Mouse (Mus musculus): ENCODE results near the gene Gm17349. TPM values are rescaled to one million over a fixed set of nuclear protein-coding genes. Genes with fewer than 3 reads are reported as not detected.
A peak's percentile ranks its signal among the peaks of the same experiment; 100 is the strongest.

The Gm17349 gene
- total RNA-seq (2014; rRNA removed) = not detected in 2 replicates
- polyA plus RNA-seq (2012; rRNA removed) = 1.4 TPM in 1 of 2 replicates, not detected in the other

- H3K79me2 ChIP-seq (ENCODE audit: control insufficient read depth, insufficient read depth, low read length) = 0 out of 2 replicates have a peak, but pooled peaks cover 2% of the 10 kb centered on the region
- no peak within 1 kb of the TSS for H3K27ac ChIP-seq (replicated peaks; ENCODE audit: insufficient read depth, low read depth, low read length)
- H3K4me3 ChIP-seq (ENCODE audit: insufficient read depth, low read depth, low read length) = no peak within 1 kb of the TSS
- no peak within 1 kb of the TSS for H3K9ac ChIP-seq (ENCODE audit: low read depth, low read length)
- no peaks in the 10 kb centered on the region for H3K27me3 ChIP-seq (ENCODE audit: control insufficient read depth, insufficient read depth, low read length)
- WGBS = 66% methylated on average over 11 of the region's 11 CpGs
- peaks cover 12% of the 10 kb centered on the region for H3K4me1 ChIP-seq (ENCODE audit: control insufficient read depth, insufficient read depth, low read length)
- peaks cover 4% of the 10 kb centered on the region; the same call in 1 of the 2 replicates for H3K36me3 ChIP-seq (ENCODE audit: control insufficient read depth, insufficient read depth, low read length)
- DNase-seq (ENCODE audit: extremely low read depth, low read depth, low spot score) = peak; percentile 49
- TF ChIP-seq POLR2A (IDR thresholded peaks at IDR 0.05; ENCODE audit: extremely low read depth, insufficient read depth, low read length) (no peak), CTCF (IDR thresholded peaks at IDR 0.05; ENCODE audit: low read depth, low read length) (peak; percentile 90)
Measured at GRCm38 (mm10) chr15:99705440-99706048, at the start of gene Gm17349. Gene Gm17349, minus strand, starts transcription at chr15:99705490.

DNA sequence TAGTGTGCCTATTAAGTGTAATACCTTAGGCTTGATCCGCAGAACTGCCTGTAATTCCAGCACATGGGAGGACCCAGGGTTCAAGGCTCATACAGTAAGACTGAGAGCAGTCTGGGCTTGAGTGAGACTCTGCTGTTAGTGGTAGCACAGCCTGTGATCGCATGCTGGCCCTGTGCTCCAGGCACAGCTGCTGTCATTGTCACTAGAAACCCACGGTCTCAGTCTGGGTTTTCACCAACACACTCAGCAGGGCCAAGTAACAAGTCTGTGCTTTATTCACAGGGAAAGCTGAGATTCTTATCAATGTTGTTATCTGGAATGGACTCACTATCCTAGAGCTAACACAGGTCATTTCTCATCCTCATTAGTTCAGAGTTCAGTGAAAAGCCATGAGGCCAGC, 48.9 kb upstream of the Gm17349 start:
- Histone ChIP-seq H3K4me1 (ENCODE audit: control insufficient read depth, insufficient read depth, low read length) (no peaks in the 10 kb centered on the region), H3K9ac (ENCODE audit: low read depth, low read length) (no peak overlapping the region), H3K27ac (replicated peaks; ENCODE audit: insufficient read depth, low read depth, low read length) (no peak overlapping the region), H3K36me3 (ENCODE audit: control insufficient read depth, insufficient read depth, low read length) (no peaks in the 10 kb centered on the region), H3K4me3 (ENCODE audit: insufficient read depth, low read depth, low read length) (no peak overlapping the region), H3K27me3 (ENCODE audit: control insufficient read depth, insufficient read depth, low read length) (no peaks in the 10 kb centered on the region), H3K79me2 (ENCODE audit: control insufficient read depth, insufficient read depth, low read length) (no peaks in the 10 kb centered on the region)
- no peak for DNase-seq (ENCODE audit: extremely low read depth, low read depth, low spot score)
- WGBS = 77% methylated on average over 3 of the region's 3 CpGs
- TF ChIP-seq CTCF (IDR thresholded peaks at IDR 0.05; ENCODE audit: low read depth, low read length) = no peak
- TF ChIP-seq POLR2A (IDR thresholded peaks at IDR 0.05; ENCODE audit: extremely low read depth, insufficient read depth, low read length) = no peak

GRCm38 (mm10) chr15:99740229-99740628, 34.9 kb upstream of the Gm17349 start:
- H3K4me1 ChIP-seq (ENCODE audit: control insufficient read depth, insufficient read depth, low read length) = no peaks in the 10 kb centered on the region
- no peak overlapping the region for H3K27ac ChIP-seq (replicated peaks; ENCODE audit: insufficient read depth, low read depth, low read length)
- TF ChIP-seq CTCF (IDR thresholded peaks at IDR 0.05; ENCODE audit: low read depth, low read length) (no peak), POLR2A (IDR thresholded peaks at IDR 0.05; ENCODE audit: extremely low read depth, insufficient read depth, low read length) (no peak)
- H3K27me3 ChIP-seq (ENCODE audit: control insufficient read depth, insufficient read depth, low read length) = no peaks in the 10 kb centered on the region
- H3K9ac ChIP-seq (ENCODE audit: low read depth, low read length) = no peak overlapping the region
- H3K79me2 ChIP-seq (ENCODE audit: control insufficient read depth, insufficient read depth, low read length) = no peaks in the 10 kb centered on the region
- no peaks in the 10 kb centered on the region for H3K36me3 ChIP-seq (ENCODE audit: control insufficient read depth, insufficient read depth, low read length)
- no peak overlapping the region for H3K4me3 ChIP-seq (ENCODE audit: insufficient read depth, low read depth, low read length)
- 86% methylated on average over 4 of the region's 4 CpGs for WGBS
- no peak for DNase-seq (ENCODE audit: extremely low read depth, low read depth, low spot score)

DNA sequence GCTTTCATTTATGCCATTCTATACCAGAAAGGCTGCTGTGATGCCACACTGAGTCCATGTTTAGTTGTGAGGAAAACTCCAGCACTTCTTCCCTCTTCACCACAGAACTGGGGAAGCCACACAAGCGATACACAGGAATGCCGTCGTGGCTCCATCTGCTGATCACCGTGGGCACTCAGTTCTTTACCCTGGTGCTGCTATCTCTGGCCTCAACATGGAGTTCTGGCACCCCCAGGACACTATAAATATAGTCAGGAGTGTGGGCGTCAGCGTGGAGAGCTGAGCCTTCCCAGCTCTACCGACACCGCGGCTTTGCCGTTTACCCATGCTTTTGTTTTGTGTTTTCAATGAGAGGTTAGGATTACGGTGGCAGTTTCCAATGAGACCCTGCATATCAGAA, 31.4 kb upstream of the Gm17349 start:
- Histone ChIP-seq H3K36me3 (ENCODE audit: control insufficient read depth, insufficient read depth, low read length) (no peaks in the 10 kb centered on the region), H3K4me3 (ENCODE audit: insufficient read depth, low read depth, low read length) (no peak overlapping the region), H3K4me1 (ENCODE audit: control insufficient read depth, insufficient read depth, low read length) (no peaks in the 10 kb centered on the region), H3K27ac (replicated peaks; ENCODE audit: insufficient read depth, low read depth, low read length) (no peak overlapping the region), H3K27me3 (ENCODE audit: control insufficient read depth, insufficient read depth, low read length) (no peaks in the 10 kb centered on the region), H3K79me2 (ENCODE audit: control insufficient read depth, insufficient read depth, low read length) (no peaks in the 10 kb centered on the region), H3K9ac (ENCODE audit: low read depth, low read length) (no peak overlapping the region)
- no peak for TF ChIP-seq CTCF (IDR thresholded peaks at IDR 0.05; ENCODE audit: low read depth, low read length)
- TF ChIP-seq POLR2A (IDR thresholded peaks at IDR 0.05; ENCODE audit: extremely low read depth, insufficient read depth, low read length) = no peak
- WGBS = 88% methylated on average over 11 of the region's 11 CpGs
- DNase-seq (ENCODE audit: extremely low read depth, low read depth, low spot score) = no peak

DNA sequence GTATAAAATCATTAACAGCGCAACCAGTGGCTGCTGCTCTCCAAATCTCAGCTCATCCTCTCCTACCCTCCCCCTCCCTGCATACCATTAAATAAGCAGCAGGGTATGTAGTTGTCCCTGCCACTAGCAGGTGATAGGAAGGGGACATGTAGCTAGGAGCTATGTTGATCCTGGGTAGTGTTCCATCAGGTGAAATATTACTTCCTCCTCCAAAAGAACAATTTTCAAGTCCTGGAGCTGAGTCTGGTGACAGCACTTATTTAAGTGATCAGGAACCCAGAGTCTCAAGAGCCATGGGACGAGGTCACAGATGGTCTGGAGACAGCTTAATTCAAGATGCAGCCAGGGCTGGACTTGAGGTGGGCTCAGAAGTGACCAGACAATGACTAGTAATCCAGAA, 30.3 kb upstream of the Gm17349 start:
- 98% methylated on average over 2 of the region's 2 CpGs for WGBS
- Histone ChIP-seq H3K4me1 (ENCODE audit: control insufficient read depth, insufficient read depth, low read length) (no peaks in the 10 kb centered on the region), H3K27me3 (ENCODE audit: control insufficient read depth, insufficient read depth, low read length) (no peaks in the 10 kb centered on the region), H3K36me3 (ENCODE audit: control insufficient read depth, insufficient read depth, low read length) (no peaks in the 10 kb centered on the region), H3K4me3 (ENCODE audit: insufficient read depth, low read depth, low read length) (no peak overlapping the region), H3K9ac (ENCODE audit: low read depth, low read length) (no peak overlapping the region), H3K27ac (replicated peaks; ENCODE audit: insufficient read depth, low read depth, low read length) (no peak overlapping the region), H3K79me2 (ENCODE audit: control insufficient read depth, insufficient read depth, low read length) (no peaks in the 10 kb centered on the region)
- no peak for TF ChIP-seq POLR2A (IDR thresholded peaks at IDR 0.05; ENCODE audit: extremely low read depth, insufficient read depth, low read length)
- no peak for TF ChIP-seq CTCF (IDR thresholded peaks at IDR 0.05; ENCODE audit: low read depth, low read length)
- no peak for DNase-seq (ENCODE audit: extremely low read depth, low read depth, low spot score)

DNA sequence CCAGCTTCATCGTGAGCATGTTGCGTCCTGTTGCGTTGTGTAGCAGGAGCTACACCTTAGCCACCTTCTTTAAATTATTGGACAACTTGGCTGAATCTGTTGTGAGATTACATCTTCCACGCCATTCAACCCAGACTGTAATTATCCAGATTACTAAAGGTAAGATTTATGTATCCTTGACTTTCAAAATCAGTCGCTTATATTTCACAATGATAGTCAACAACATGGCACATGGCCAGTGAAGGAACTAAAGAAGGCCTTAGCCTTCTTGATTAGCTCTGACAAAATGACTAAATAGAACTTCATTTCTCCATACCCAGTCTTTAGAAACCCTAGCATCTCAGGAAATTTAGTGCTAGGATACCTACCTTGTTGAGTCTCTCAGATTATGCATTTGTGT, 27.9 kb upstream of the Gm17349 start:
- Histone ChIP-seq H3K27ac (replicated peaks; ENCODE audit: insufficient read depth, low read depth, low read length) (no peak overlapping the region), H3K4me3 (ENCODE audit: insufficient read depth, low read depth, low read length) (no peak overlapping the region), H3K79me2 (ENCODE audit: control insufficient read depth, insufficient read depth, low read length) (no peaks in the 10 kb centered on the region), H3K9ac (ENCODE audit: low read depth, low read length) (no peak overlapping the region), H3K4me1 (ENCODE audit: control insufficient read depth, insufficient read depth, low read length) (no peaks in the 10 kb centered on the region), H3K36me3 (ENCODE audit: control insufficient read depth, insufficient read depth, low read length) (peaks cover 3% of the 10 kb centered on the region; the same call in 1 of the 2 replicates), H3K27me3 (ENCODE audit: control insufficient read depth, insufficient read depth, low read length) (no peaks in the 10 kb centered on the region)
- TF ChIP-seq CTCF (IDR thresholded peaks at IDR 0.05; ENCODE audit: low read depth, low read length) = no peak
- TF ChIP-seq POLR2A (IDR thresholded peaks at IDR 0.05; ENCODE audit: extremely low read depth, insufficient read depth, low read length) = no peak
- WGBS = 87% methylated on average over 5 of the region's 5 CpGs
- no peak for DNase-seq (ENCODE audit: extremely low read depth, low read depth, low spot score)

Data from liver, adult 2 months (tissue).